Mouse (Mus musculus) myocyte (in vitro differentiated cells): ENCODE data around the gene Car14. TPM values are rescaled to one million over a fixed set of nuclear protein-coding genes. Genes with fewer than 3 reads are reported as not detected.

ENCODE experiments used
- H3K27me3 ChIP-seq: one replicate; pipeline ENCODE4 v1.6.1; 2011; ENCODE audit not compliant: control insufficient read depth, insufficient read depth, insufficient read length
- H3K36me3 ChIP-seq: one replicate; pipeline ENCODE4 v1.6.1; 2011; ENCODE audit not compliant: control insufficient read depth, insufficient read depth
- H3K4me2 ChIP-seq: one replicate; pipeline ENCODE4 v1.6.1; 2011; ENCODE audit warnings: low read depth, control low read depth
- H3K4me3 ChIP-seq: one replicate; pipeline ENCODE4 v1.5.1; 2011; ENCODE audit warnings: mild to moderate bottlenecking, control low read depth, moderate library complexity
- H3K79me2 ChIP-seq: one replicate; pipeline ENCODE4 v1.6.1; 2011; ENCODE audit not compliant: control insufficient read depth, insufficient read depth
- H3ac ChIP-seq: one replicate; pipeline ENCODE4 v1.6.1; 2011; ENCODE audit not compliant: control insufficient read depth, insufficient read length
- CEBPB ChIP-seq: IDR thresholded peaks from 2 replicates; pipeline ENCODE4 v1.6.1; 2011; ENCODE audit warnings: mild to moderate bottlenecking, moderate library complexity; ENCODE audit not compliant: poor library complexity, insufficient read depth, severe bottlenecking
- E2F4 ChIP-seq: IDR thresholded peaks from one replicate; pipeline ENCODE4 v1.6.1; 2011; ENCODE audit warnings: mild to moderate bottlenecking, control low read depth, moderate library complexity; ENCODE audit not compliant: insufficient read depth
- MAX ChIP-seq: IDR thresholded peaks from one replicate; pipeline ENCODE4 v1.6.1; 2011; ENCODE audit warnings: low read depth, mild to moderate bottlenecking, control low read depth
- MYOD1 ChIP-seq, 3 experiments: IDR thresholded peaks; one replicate each; pipeline ENCODE4 v1.6.1; 2011; ENCODE audit warnings: control low read depth in 2 of 3, low read depth in 2 of 3, mild to moderate bottlenecking in 2 of 3, moderate library complexity in 1 of 3; ENCODE audit not compliant: insufficient read length in 2 of 3, control insufficient read depth in 1 of 3
- MYOG ChIP-seq, 3 experiments: IDR thresholded peaks; one replicate each; pipeline ENCODE4 v1.6.1; 2011; ENCODE audit warnings: control low read depth in 2 of 3, low read depth in 2 of 3, mild to moderate bottlenecking in 2 of 3; ENCODE audit not compliant: insufficient read length in 2 of 3, control insufficient read depth in 1 of 3, insufficient read depth in 1 of 3
- POLR2A ChIP-seq: IDR thresholded peaks from one replicate; pipeline ENCODE4 v1.6.1; 2011; ENCODE audit warnings: low read depth, mild to moderate bottlenecking, control low read depth, moderate library complexity; ENCODE audit not compliant: insufficient read length
- POLR2AphosphoS2 ChIP-seq: IDR thresholded peaks from one replicate; pipeline ENCODE4 v1.6.1; 2011; ENCODE audit warnings: low read depth, control low read depth; ENCODE audit not compliant: insufficient read length
- REST ChIP-seq: IDR thresholded peaks from one replicate; pipeline ENCODE4 v1.6.1; 2011; ENCODE audit warnings: mild to moderate bottlenecking, control low read depth, moderate library complexity; ENCODE audit not compliant: insufficient read depth, insufficient read length
- SRF ChIP-seq: IDR thresholded peaks from one replicate; pipeline ENCODE4 v1.6.1; 2011; ENCODE audit warnings: low read depth; ENCODE audit not compliant: control insufficient read depth, insufficient read length
- TCF12 ChIP-seq: IDR thresholded peaks from one replicate; pipeline ENCODE4 v1.6.1; 2011; ENCODE audit warnings: mild to moderate bottlenecking, control low read depth; ENCODE audit not compliant: poor library complexity, insufficient read depth, severe bottlenecking
- TCF3 ChIP-seq: IDR thresholded peaks from one replicate; pipeline ENCODE4 v1.6.1; 2011; ENCODE audit warnings: low read depth, control low read depth; ENCODE audit not compliant: insufficient read length
- USF1 ChIP-seq: IDR thresholded peaks from one replicate; pipeline ENCODE4 v1.6.1; 2011; ENCODE audit warnings: low read depth, mild to moderate bottlenecking, control low read depth, moderate library complexity
- polyA plus RNA-seq: library from polyadenylated mRNA; unstranded; fragments of >200 nt; fragmentation: generic; extraction: Trizol; gene quantifications from one replicate; pipeline ENCODE4 v1.2.1, GENCODE M21; 2012; ENCODE audit warnings: missing spikeins

The Car14 gene
- polyA plus RNA-seq, 1 experiment: 0.11 TPM

DNA sequence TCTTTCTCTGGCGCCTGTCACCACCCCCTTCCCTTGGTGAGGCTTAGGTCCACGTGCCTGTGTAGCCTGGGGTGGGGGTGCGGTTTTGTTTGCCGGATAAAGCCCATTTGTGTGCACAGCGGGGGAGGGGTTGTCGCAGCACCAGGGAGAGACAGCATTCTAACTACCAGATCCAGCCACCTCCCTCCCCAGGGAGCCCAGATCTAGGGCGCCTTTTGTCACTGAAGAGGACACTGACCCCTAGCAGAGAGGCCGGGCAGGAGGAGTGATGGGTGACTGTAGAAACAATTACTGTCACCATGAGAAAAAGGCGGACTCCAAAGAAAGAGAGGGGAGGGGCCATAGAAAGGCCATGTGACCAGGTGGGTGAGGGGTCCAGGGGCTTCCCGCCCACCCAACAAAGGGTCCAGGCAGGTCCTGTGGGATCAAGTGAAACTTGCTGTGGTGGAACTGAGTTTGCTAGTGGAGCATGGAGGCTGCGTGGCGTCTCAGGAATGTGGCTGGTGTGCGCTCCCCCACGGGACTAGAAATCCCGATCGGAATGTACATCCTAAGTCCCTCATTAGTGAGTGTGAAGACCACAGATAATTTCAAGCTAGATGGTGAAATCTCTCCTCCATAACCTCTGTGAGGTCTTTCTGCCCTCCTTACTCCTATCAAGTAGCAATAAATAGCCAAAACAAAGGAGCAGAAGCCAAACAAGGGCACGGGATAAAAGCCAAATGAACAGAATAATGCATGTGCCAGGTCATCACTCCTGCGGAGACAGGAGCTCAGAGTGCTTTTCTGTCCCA is 852 bp upstream of the Car14 start:
- H3K27me3 ChIP-seq: peaks cover 19% of the 10 kb centered on the region
- no peaks in the 10 kb centered on the region for H3K79me2 ChIP-seq
- H3K4me2 ChIP-seq: peak overlapping the region; percentile 91
- no peak overlapping the region for H3ac ChIP-seq
- H3K36me3 ChIP-seq: no peaks in the 10 kb centered on the region
- TF ChIP-seq CEBPB: no peak
- TF ChIP-seq POLR2A: no peak
- TF ChIP-seq USF1: peak; percentile 75
- H3K4me3 ChIP-seq: no peak overlapping the region

DNA sequence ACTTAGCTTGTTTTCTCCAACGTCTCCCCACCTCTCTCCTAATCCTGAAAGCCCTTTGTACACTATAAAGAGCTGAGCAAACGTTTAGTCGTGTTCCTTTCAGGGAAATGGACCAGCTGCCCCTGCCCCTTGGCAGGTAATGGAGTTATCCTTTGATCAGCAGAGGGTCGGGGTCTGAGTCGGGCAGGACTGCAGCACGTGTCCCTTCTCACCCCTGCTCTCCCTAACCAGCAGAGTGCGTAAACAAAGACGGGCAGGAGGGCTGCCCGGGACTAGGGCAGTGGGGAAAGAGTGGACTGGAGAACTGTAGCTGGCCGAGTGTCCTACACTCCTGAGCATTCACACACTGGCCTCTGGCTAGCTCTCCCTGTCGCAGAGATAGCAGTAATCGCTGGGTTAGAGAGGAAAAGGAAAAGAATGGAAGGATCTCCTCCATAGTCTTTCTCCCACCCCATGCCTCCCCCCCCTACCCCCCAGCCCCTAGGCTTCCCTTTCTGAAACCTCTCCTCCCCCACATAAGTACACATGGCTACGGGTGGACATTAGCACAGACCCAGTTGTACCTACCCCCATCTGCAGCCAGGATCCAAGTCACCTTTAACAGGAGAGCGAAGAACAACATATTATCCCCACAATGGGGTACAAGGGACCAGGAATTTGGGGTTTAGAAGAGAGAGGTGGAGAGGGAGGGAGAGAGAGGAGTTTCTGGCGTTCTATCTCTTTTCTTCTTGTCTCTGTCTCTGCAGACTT is 563 bp downstream of the Car14 start:
- no peak for TF ChIP-seq CEBPB
- TF ChIP-seq TCF12: no peak
- TF ChIP-seq MAX: no peak
- TF ChIP-seq SRF: no peak
- Histone ChIP-seq H3K36me3 (no peaks in the 10 kb centered on the region), H3K4me2 (no peak overlapping the region), H3ac (no peak overlapping the region), H3K79me2 (no peaks in the 10 kb centered on the region), H3K4me3 (no peak overlapping the region), H3K27me3 (peaks cover 13% of the 10 kb centered on the region)

DNA sequence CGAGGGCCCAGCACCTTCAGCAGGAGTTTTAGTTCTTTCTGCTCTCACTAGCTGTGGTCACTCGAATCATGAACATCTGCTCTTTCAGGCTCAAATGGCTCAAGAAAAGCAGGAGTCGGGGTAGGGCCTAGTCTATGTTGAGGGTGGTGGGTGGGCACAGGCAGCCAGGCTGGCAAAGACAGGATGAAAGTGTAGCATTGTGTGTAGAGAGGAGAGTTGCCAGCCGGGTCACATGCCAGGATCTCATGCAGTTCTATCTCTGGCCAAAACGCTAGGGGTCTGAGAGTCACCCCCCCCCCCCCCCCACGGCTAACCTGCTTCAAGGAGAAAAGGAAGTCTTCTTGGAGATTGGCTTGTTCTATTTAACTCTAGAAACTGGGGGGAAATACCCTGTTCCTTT is 1.8 kb downstream of the Car14 start:
- H3ac ChIP-seq: no peak overlapping the region
- no peaks in the 10 kb centered on the region for H3K79me2 ChIP-seq
- peaks cover 13% of the 10 kb centered on the region for H3K27me3 ChIP-seq
- H3K4me3 ChIP-seq: no peak overlapping the region
- no peak overlapping the region for H3K4me2 ChIP-seq
- H3K36me3 ChIP-seq: no peaks in the 10 kb centered on the region
- no peak for TF ChIP-seq MYOD1 (IDR thresholded peaks at IDR 0.05; ENCODE audit: control insufficient read depth in 1 of 3, insufficient read length in 2 of 3, low read depth in 2 of 3)
- TF ChIP-seq MAX: no peak
- TF ChIP-seq MYOG (IDR thresholded peaks at IDR 0.05; ENCODE audit: control insufficient read depth in 1 of 3, insufficient read depth in 1 of 3, insufficient read length in 2 of 3, low read depth in 2 of 3): no peak
- no peak for TF ChIP-seq USF1
- no peak for TF ChIP-seq TCF3
- no peak for TF ChIP-seq CEBPB
- TF ChIP-seq SRF: no peak
- no peak for TF ChIP-seq E2F4
- TF ChIP-seq POLR2A: no peak
- TF ChIP-seq REST: no peak
- TF ChIP-seq TCF12: no peak
- TF ChIP-seq POLR2AphosphoS2: no peak

DNA sequence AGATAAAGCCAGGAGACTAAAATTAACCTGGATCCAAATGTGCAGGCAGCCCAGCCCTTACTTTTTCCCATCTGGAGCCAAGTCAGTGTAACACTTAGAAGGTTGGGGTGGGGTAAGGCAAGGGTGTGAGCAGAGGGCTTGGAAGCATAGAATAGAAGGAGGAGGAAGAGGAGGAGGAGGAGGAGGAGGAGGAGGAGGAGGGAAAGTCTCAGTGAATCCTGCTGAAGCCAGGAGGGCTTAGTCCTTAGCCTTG is 2.2 kb downstream of the Car14 start:
- TF ChIP-seq TCF3 (no peak), POLR2A (no peak), MYOG (IDR thresholded peaks at IDR 0.05; ENCODE audit: control insufficient read depth in 1 of 3, insufficient read depth in 1 of 3, insufficient read length in 2 of 3, low read depth in 2 of 3) (no peak), CEBPB (no peak), TCF12 (no peak), SRF (no peak), REST (no peak), MYOD1 (IDR thresholded peaks at IDR 0.05; ENCODE audit: control insufficient read depth in 1 of 3, insufficient read length in 2 of 3, low read depth in 2 of 3) (no peak), POLR2AphosphoS2 (no peak), USF1 (no peak), E2F4 (no peak), MAX (no peak)
- Histone ChIP-seq H3K4me2 (no peak overlapping the region), H3ac (no peak overlapping the region), H3K79me2 (no peaks in the 10 kb centered on the region), H3K36me3 (no peaks in the 10 kb centered on the region), H3K4me3 (no peak overlapping the region), H3K27me3 (peaks cover 13% of the 10 kb centered on the region)
